Mouse (Mus musculus) forebrain, embryonic 11.5 days (tissue): ENCODE measurements at regions not wholly inside any gene's neighbourhood (a gene's known extent, or its start where the extent isn't known, plus 50 kb on each side); places are given as distances from the start of the nearest gene placed in this dataset.
A peak's percentile ranks its signal among the peaks of the same experiment; 100 is the strongest.

Experiments used
- ATAC-seq: fragments of 200-750 bp; cut with Nextera tagmentation; replicated peaks from 2 replicates; pipeline ENCODE4 v1.8.0; 2017; ENCODE audit warnings: moderate TSS enrichment; ENCODE audit not compliant: low FRiP score
- DNase-seq: peaks from one replicate; pipeline ENCODE4 v3.0.0-alpha.2; 2017; ENCODE audit warnings: low spot score
- H3K27ac ChIP-seq: fragments of 300-500 bp; sonication (generic); 2 replicates; pipeline ENCODE4 v1.5.1; 2014; ENCODE audit warnings: low read depth, low read length
- H3K27me3 ChIP-seq: fragments of 300-500 bp; sonication (generic); 2 replicates; pipeline ENCODE4 v1.6.1; 2014; ENCODE audit warnings: mild to moderate bottlenecking, low read length, mixed read lengths; ENCODE audit not compliant: control insufficient read depth, insufficient read depth
- H3K36me3 ChIP-seq: fragments of 300-500 bp; sonication (generic); 2 replicates; pipeline ENCODE4 v1.6.1; 2014; ENCODE audit warnings: mild to moderate bottlenecking, low read length, moderate library complexity, mixed read lengths; ENCODE audit not compliant: control insufficient read depth, insufficient read depth
- H3K4me1 ChIP-seq: fragments of 300-500 bp; sonication (generic); replicated peaks from 2 replicates; pipeline ENCODE4 v1.6.1; 2014; ENCODE audit warnings: low read length, mixed read lengths; ENCODE audit not compliant: control insufficient read depth, insufficient read depth
- H3K4me2 ChIP-seq: fragments of 300-500 bp; sonication (generic); 2 replicates; pipeline ENCODE4 v1.6.1; 2014; ENCODE audit warnings: low read depth, mild to moderate bottlenecking, low read length, moderate library complexity, mixed read lengths; ENCODE audit not compliant: severe bottlenecking
- H3K4me3 ChIP-seq: fragments of 300-500 bp; sonication (generic); 2 replicates; pipeline ENCODE4 v1.5.1; 2014; ENCODE audit warnings: low read depth, low read length
- H3K9ac ChIP-seq: fragments of 300-500 bp; sonication (generic); 2 replicates; pipeline ENCODE4 v1.6.1; 2014; ENCODE audit warnings: low read length
- H3K9me3 ChIP-seq: fragments of 300-500 bp; sonication (generic); 2 replicates; pipeline ENCODE4 v1.6.1; 2016; ENCODE audit warnings: low read length, mixed read lengths; ENCODE audit not compliant: control insufficient read depth
- WGBS: fragments of 180-500 bp; shearing (Covaris S2); extraction: QIAGEN DNeasy Blood & Tissue Kit; methylation state at CpG from one replicate; pipeline ENCODE4 v1.1.7; 2014; 5-methylcytosine and 5-hydroxymethylcytosine counted together

- DNase-seq (no peak), ATAC-seq (no peak)
- Histone ChIP-seq H3K4me3 (no peak overlapping the region), H3K9ac (no peak overlapping the region), H3K27me3 (no peaks in the 10 kb centered on the region), H3K36me3 (no peaks in the 10 kb centered on the region), H3K4me1 (no peaks in the 10 kb centered on the region), H3K27ac (no peak overlapping the region), H3K9me3 (no peaks in the 10 kb centered on the region), H3K4me2 (no peak overlapping the region)
- WGBS, result 88% methylated on average over 2 of the region's 2 CpGs
These were observed 71.0 kb upstream of the Rxfp2 start for GRCm38 (mm10) chr5:149947491-149947890.

- no peak for DNase-seq
- no peaks in the 10 kb centered on the region for H3K36me3 ChIP-seq
- 88% methylated on average over 4 of the region's 4 CpGs for WGBS
- no peaks in the 10 kb centered on the region for H3K4me1 ChIP-seq
- no peaks in the 10 kb centered on the region; the same call in 1 of the 2 replicates for H3K9me3 ChIP-seq
- no peaks in the 10 kb centered on the region for H3K27me3 ChIP-seq
- ATAC-seq, result no peak
- no peak overlapping the region for H3K9ac ChIP-seq
- H3K4me2 ChIP-seq, result no peak overlapping the region
- no peak overlapping the region for H3K4me3 ChIP-seq
- no peak overlapping the region for H3K27ac ChIP-seq
These were observed 61.5 kb upstream of the Rxfp2 start for GRCm38 (mm10) chr5:149956931-149957330.

GRCm38 (mm10) chr5:149961178-149961577 is 57.3 kb upstream of the Rxfp2 start:
- no peak overlapping the region for H3K27ac ChIP-seq

DNA sequence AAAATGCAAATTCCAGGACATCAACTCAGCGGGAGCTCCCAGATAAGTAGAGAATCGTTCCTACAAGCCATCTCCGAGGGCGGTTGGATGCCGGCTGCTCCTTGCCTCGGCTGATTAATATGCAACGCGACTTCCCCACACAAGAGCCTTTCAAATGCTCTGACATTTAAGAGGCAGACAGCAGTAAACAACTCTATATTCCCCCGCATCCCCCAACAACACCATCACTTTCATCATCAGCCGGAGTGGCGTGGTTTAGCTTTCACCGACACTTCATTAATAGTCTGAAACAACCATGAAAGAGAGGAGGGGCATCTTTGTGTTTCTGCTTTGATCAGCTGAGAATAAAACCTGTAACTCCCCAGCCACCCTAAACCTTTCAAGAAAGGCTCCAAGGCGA is 53.7 kb upstream of the Rxfp2 start:
- ATAC-seq, result peak; percentile 51; the same call in 1 of the 2 replicates
- no peaks in the 10 kb centered on the region for H3K9me3 ChIP-seq
- no peak overlapping the region for H3K9ac ChIP-seq
- no peaks in the 10 kb centered on the region; the same call in 1 of the 2 replicates for H3K4me1 ChIP-seq
- no peak overlapping the region for H3K4me3 ChIP-seq
- H3K27me3 ChIP-seq, result no peaks in the 10 kb centered on the region
- H3K27ac ChIP-seq, result no peak overlapping the region
- no peaks in the 10 kb centered on the region for H3K36me3 ChIP-seq
- no peak overlapping the region for H3K4me2 ChIP-seq
- no peak for DNase-seq
- WGBS, result 15% methylated on average over 13 of the region's 13 CpGs

More at GRCm38 (mm10) chr5:149961178-149961577, 57.3 kb upstream of the Rxfp2 start:
- WGBS, result 92% methylated on average over 11 of the region's 11 CpGs
- Histone ChIP-seq H3K27me3 (no peaks in the 10 kb centered on the region), H3K36me3 (no peaks in the 10 kb centered on the region), H3K9me3 (no peaks in the 10 kb centered on the region; the same call in 1 of the 2 replicates), H3K4me3 (no peak overlapping the region), H3K4me1 (no peaks in the 10 kb centered on the region; the same call in 1 of the 2 replicates), H3K4me2 (no peak overlapping the region), H3K9ac (no peak overlapping the region)
- DNase-seq, result no peak
- no peak for ATAC-seq
